Mouse (Mus musculus) erythroid progenitor cell, adult 5-6 weeks (primary cell): Measurements from ENCODE around the gene Synj2. TPM values are rescaled to one million over a fixed set of nuclear protein-coding genes. Genes with fewer than 3 reads are reported as not detected.

Experiments used
- ATAC-seq: replicated peaks from 2 replicates; pipeline ENCODE4 v1.8.0; 2016; ENCODE audit warnings: moderate number of reproducible peaks, mild to moderate bottlenecking, moderate TSS enrichment, inconsistent platforms; ENCODE audit not compliant: poor library complexity, low FRiP score, severe bottlenecking
- total RNA-seq, 2 experiments: library from RNA; stranded (forward) in 1 of 2; stranded (reverse) in 1 of 2; fragments of 150-400 nt in 1 of 2; fragments of 186-747, 209-891 nt in 1 of 2; gene quantifications; 2 replicates each; pipeline versions ENCODE4 v1.2.3 to v1.2.4; 2015 to 2017; ENCODE audit warnings: low replicate concordance in 2 of 2

Synj2 gene
- total RNA-seq, 2 experiments from 2014 or later = 6.3 TPM; not detected in 1

- no peak for ATAC-seq
These were observed 8.9 kb upstream of the Synj2 start for GRCm38 (mm10) chr17:5932161-5932560.

DNA sequence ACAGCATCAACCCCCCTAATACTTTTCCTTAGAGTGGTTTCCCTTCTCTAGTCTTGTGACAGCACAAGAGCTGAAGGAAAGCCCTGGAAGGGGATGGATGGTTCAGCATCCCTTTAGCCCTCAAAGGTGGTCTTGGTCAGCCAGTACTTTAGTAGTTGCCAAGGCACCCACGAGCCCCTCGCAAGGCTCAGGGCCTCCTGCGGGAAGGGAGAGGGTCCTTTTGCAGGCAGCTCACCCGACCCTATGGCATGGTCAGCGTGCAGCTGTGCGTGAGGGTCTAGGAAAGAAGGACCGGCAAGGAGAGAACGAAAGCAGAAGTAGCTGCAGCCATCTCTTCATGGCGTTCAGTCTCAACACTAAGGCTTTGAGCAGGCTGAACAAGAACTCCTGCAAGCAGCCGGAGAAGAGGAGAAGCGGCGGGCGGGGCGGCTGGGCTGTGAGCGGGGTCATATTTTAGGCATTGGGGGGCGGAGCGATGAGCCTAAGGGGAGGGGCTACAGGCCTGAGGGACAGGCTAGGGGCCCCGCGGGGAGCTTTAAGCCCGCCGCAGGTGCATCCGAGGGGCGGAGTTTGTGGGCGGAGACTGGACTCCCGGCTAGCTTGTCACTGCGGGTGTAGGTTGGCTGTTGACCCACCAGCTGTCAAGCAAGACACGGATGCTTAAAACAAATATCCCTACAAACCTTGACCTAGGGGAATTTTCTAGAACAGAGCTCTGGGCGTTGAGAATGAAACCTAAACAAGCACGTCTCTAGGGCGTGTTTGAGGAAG lies 6.3 kb upstream of the Synj2 start:
- ATAC-seq = peak; percentile 73

GRCm38 (mm10) chr17:5935680-5936079 lies 5.4 kb upstream of the Synj2 start:
- ATAC-seq = no peak

DNA sequence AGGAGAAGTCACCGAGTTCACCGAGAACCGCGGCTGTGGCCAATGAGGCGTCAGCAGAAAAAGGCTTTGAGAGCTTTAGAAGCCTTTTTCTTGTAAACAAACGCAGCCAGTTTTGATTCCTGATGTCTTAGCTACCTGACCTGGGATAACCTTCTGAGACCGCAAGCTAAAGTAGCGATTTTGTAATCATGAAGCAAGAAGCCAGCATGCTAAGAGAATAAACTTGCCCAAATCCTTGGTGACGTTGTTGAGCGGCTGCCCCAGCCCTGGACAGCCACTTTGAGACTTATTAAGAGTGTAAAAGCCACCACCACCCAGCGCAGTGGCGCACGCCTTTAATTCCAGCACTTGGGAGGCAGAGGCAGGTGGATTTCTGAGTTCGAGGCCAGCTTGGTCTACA lies 4.8 kb upstream of the Synj2 start:
- ATAC-seq = no peak

GRCm38 (mm10) chr17:5937441-5937840 lies 3.6 kb upstream of the Synj2 start:
- ATAC-seq = no peak

DNA sequence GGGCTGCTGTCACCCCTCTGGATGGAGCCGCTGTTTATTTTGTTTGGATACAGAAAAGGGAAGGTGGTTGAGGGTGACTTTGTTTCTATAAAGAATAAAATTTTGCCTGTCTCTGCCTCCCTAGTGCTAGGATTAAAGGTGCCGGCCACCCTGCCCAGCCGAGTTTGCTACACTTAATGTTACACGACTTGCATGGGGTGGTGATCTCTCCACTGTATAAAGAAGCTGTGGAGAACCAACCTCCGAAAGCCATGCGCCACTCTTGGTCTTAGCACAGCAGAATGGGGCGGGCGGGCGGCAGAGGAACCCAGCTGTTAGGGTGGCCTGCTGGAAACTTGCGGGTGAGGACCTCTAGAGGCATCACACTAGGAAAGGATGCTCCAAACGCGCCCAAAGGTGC lies 1.2 kb upstream of the Synj2 start:
- ATAC-seq = no peak

DNA sequence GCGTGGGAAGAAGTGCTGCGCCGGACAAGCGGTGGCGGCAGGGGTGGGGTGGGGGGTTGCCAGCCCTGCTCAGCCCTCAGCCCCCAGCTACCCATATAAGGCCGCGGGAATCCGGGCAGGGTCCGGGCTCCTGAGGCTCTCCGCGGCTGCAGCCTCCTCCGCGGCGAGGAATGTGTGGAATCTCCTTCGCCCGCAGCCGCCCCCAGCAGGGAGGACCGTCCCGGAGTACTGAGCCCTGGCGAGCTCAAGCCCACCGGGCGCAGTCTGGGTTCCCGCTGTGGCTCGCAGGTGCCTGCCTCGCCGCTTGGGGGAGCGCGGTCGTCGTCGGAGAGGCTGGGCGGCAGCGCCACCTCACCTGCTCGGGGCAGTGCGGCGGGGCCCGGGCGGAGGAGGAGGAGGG lies 288 bp upstream of the Synj2 start:
- no peak for ATAC-seq

- no peak for ATAC-seq
These were observed 1.1 kb downstream of the Synj2 start for GRCm38 (mm10) chr17:5942156-5942555.

GRCm38 (mm10) chr17:5943053-5943452 lies 2.0 kb downstream of the Synj2 start:
- ATAC-seq = no peak

- ATAC-seq = no peak
These were observed 6.0 kb downstream of the Synj2 start for GRCm38 (mm10) chr17:5947039-5947438.

- ATAC-seq = no peak
These were observed 11.4 kb downstream of the Synj2 start for GRCm38 (mm10) chr17:5952455-5952854.

DNA sequence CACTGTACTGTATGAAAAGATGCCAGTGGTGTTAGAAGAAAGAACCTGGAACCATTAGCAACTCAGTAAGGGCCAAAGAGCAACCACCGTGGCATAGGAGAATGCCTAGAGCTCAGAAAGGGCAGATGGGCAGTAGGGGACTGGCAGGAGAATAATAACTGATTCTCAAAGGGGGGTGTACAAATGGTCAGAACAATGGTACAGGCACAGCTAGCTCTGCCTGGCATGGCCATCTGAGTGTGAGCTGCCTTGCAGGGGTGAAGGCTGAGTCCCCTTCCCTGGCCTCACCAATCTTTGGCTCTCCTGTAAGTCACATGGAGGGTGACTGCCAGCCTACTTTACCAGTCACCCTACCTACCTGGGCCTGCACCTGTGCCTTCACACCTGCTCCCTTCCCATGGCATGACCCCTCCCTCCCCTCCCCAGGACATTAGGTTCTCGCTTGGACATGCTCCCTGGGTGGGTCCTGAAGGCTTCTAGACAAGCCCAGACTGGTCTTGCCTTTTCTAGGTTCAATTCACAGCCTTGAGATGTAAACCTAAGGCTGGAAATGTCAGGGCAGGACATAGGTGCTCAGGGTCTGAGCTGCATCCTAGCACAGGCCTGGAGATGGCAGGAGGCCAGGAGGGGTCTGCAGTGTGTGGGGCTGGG lies 15.4 kb downstream of the Synj2 start:
- ATAC-seq = no peak

GRCm38 (mm10) chr17:5957097-5957496 lies 16.0 kb downstream of the Synj2 start:
- no peak for ATAC-seq

DNA sequence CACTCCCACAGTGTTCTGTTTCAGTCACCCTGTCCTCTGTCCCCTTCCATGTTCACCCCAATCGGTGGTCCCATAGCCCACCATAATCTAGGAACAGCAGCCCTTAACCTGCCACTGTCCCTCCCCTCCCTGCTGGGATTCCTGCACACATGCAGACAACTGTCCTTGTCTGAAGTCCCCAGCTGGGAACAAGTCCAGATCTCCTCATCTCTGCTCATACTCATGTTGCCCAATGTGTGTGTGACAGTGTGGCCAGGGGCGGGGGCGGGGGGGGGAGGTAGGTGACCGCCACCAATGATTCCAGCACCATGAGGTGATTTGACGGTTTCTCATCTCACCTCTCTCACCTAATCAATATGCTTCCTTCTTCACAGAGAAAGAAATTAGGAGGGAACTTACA lies 17.1 kb downstream of the Synj2 start:
- ATAC-seq = no peak

DNA sequence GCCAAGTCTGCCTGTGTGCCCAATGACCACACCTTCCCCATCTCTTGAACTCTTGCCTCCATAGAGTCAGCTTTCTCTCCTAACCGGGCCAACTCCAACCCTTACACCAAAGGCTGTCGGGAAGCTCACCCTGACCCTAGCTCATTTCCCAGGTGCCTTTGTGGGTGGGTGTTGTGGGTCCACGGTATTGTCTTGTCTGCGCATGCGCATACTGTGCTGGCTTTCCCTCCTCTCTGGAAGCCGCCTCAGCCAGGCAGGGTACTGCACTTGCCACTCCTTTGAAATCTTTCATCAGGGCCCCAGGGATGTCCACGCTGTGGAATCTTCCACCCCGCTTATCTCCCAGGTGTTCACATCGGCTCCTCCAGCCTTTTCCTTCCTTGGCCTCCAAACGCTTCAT lies 17.6 kb downstream of the Synj2 start:
- ATAC-seq = no peak

GRCm38 (mm10) chr17:5959096-5959495 lies 18.0 kb downstream of the Synj2 start:
- no peak for ATAC-seq

- no peak for ATAC-seq
These were observed 18.7 kb downstream of the Synj2 start for GRCm38 (mm10) chr17:5959802-5960201.

GRCm38 (mm10) chr17:5963766-5964165 lies 22.7 kb downstream of the Synj2 start:
- no peak for ATAC-seq

GRCm38 (mm10) chr17:5965084-5965781 lies 24.2 kb downstream of the Synj2 start:
- no peak for ATAC-seq

- no peak for ATAC-seq
These were observed 25.6 kb downstream of the Synj2 start for GRCm38 (mm10) chr17:5966706-5967105.

DNA sequence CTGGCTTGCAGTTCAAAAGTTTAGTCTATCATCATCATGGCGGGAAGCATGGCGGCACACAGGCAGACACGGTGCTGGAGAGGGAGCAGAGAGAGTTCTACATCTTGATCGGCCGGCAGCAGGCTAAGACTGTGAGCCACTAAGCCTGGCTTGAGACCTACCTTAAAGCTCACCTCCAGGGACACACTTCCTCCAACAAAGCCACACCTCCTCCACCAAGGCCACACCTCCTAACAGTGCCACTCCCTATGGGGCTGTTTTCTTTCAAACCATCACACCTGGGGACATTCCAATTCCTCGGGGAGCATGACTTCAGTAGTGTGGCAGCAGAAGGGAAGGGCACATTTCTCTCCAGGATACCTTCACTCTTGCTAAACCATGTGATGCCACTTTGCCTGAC lies 27.5 kb downstream of the Synj2 start:
- ATAC-seq = no peak
